Mouse (Mus musculus) left cerebral cortex, adult 11 months (tissue): Measurements from ENCODE around the gene Arhgef7.

Experiments used
- DNase-seq: peaks from one replicate; pipeline ENCODE4 v3.0.0; 2022; ENCODE audit warnings: low spot score

Arhgef7 gene

GRCm38 (mm10) chr8:11767213-11767840 is 39.8 kb downstream of the Arhgef7 start:
- DNase-seq = no peak

GRCm38 (mm10) chr8:11770001-11770400 is 42.5 kb downstream of the Arhgef7 start:
- DNase-seq = no peak

- no peak for DNase-seq
These were observed 43.1 kb downstream of the Arhgef7 start for GRCm38 (mm10) chr8:11770521-11771080.

GRCm38 (mm10) chr8:11771608-11772007 is 44.1 kb downstream of the Arhgef7 start:
- DNase-seq = no peak

GRCm38 (mm10) chr8:11774195-11775076 is 46.9 kb downstream of the Arhgef7 start:
- DNase-seq = no peak

GRCm38 (mm10) chr8:11775889-11776288 is 48.4 kb downstream of the Arhgef7 start:
- no peak for DNase-seq

- no peak for DNase-seq
These were observed 49.1 kb downstream of the Arhgef7 start for GRCm38 (mm10) chr8:11776451-11777180.

- no peak for DNase-seq
These were observed 49.7 kb downstream of the Arhgef7 start for GRCm38 (mm10) chr8:11777201-11777600.

- DNase-seq = no peak
These were observed 51.3 kb downstream of the Arhgef7 start for GRCm38 (mm10) chr8:11778646-11779433.

- DNase-seq = no peak
These were observed 52.5 kb downstream of the Arhgef7 start for GRCm38 (mm10) chr8:11779844-11780634.

- no peak for DNase-seq
These were observed 53.1 kb downstream of the Arhgef7 start for GRCm38 (mm10) chr8:11780641-11781040.

GRCm38 (mm10) chr8:11782607-11783006 is 55.1 kb downstream of the Arhgef7 start:
- DNase-seq = no peak

- DNase-seq = no peak
These were observed 56.5 kb downstream of the Arhgef7 start for GRCm38 (mm10) chr8:11783861-11784594.

GRCm38 (mm10) chr8:11785121-11785520 is 57.6 kb downstream of the Arhgef7 start:
- DNase-seq = no peak

- no peak for DNase-seq
These were observed 58.1 kb downstream of the Arhgef7 start for GRCm38 (mm10) chr8:11785539-11786046.

- DNase-seq = no peak
These were observed 60.7 kb downstream of the Arhgef7 start for GRCm38 (mm10) chr8:11788252-11788651.

- no peak for DNase-seq
These were observed 61.6 kb downstream of the Arhgef7 start for GRCm38 (mm10) chr8:11789168-11789567.

GRCm38 (mm10) chr8:11794956-11795355 is 67.4 kb downstream of the Arhgef7 start:
- DNase-seq = no peak

GRCm38 (mm10) chr8:11797128-11797527 is 69.6 kb downstream of the Arhgef7 start:
- DNase-seq = no peak
